Mouse (Mus musculus) E14TG2a.4 (cell line): ENCODE measurements at regions not wholly inside any gene's neighbourhood (a gene's known extent, or its start where the extent isn't known, plus 50 kb on each side); places are given as distances from the start of the nearest gene placed in this dataset.

Source experiments
- CTCF ChIP-seq: conservative IDR thresholded peaks from 2 replicates; pipeline ENCODE4 v1.5.1; 2014; ENCODE audit warnings: low read length
- NANOG ChIP-seq: IDR thresholded peaks from 2 replicates; pipeline ENCODE4 v1.6.1; 2014; ENCODE audit warnings: borderline replicate concordance, low read length, mixed read lengths
- POU5F1 ChIP-seq: IDR thresholded peaks from 2 replicates; pipeline ENCODE4 v1.6.1; 2014; ENCODE audit warnings: low read length, borderline replicate concordance

GRCm38 (mm10) chr14:89099296-89099695 is 628.1 kb upstream of the Pcdh20 start:
- TF ChIP-seq CTCF = no peak
- no peak for TF ChIP-seq NANOG
- TF ChIP-seq POU5F1 = no peak
